Mouse (Mus musculus): ENCODE measurements at regions not wholly inside any gene's neighbourhood (a gene's known extent, or its start where the extent isn't known, plus 50 kb on each side); places are given as distances from the start of the nearest gene placed in this dataset.

DNA sequence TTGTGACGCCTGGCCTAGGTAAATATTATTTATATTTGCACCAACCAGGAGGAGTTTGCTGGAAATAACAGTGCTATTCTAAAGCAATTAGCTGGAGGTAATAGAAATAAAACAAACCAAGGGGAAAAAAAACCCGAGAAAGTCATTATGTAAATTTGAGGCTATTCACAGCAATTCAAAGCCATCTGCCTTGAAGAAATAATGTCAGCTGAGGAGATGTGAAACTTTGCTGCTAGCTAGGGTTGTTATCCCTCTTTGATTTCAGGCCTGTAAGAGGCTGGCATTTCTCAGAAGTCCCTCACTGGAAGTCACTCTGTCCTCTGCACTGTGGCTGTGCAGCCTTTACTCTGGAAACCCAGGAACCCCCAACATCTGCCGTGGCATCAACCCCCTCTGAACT, 67.5 kb upstream of the Map1b start:
- no peak for DNase-seq (ENCODE audit: low read depth, low spot score)

DNA sequence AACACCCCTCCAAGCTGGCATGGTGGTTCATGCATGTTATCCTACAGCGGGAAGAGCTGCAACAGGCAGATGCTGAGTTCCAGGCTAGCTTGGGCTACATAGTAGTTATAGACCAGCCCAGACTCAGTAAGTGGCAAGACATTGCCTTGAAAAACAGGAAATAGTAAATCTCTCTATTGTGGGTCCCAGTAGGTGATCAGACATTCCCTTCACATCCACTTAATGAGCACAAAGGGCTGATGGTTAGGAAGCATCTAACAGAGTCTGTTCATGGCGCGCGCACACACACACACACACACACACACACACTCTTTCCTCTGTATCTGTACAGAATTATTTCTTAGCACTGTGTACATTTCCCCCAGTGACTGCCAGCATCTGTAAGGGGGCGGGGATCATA, 64.0 kb upstream of the Map1b start:
- peak; percentile 21 for DNase-seq (ENCODE audit: low read depth, low spot score)

DNA sequence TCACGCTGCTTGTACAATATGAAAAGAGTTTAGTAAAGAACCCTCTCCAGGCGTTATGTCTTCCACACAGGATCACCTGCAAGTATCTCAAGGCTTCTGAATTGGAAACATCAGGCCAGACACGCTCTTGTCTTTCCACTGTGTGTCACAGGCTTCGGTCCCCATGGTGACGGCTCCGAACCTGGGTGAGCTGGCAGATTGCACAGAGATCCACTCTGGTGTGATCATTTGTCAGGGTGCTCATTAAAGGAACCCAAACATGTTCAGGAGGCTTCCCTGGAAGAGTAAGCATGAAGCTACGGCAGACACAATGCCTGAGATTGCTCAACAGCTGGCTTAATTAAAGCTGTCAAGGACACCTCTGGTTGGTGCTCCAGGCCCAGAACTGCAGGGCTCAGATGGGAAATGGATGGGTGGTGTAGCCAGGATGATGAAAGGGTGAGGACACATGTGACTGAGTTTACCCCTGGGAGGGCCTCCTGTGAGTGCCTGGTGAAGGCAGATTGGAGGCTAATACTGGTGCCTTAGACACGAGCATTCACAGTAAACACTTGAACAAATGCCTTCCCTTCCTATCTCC, 63.3 kb upstream of the Map1b start:
- DNase-seq (ENCODE audit: low read depth, low spot score) = no peak

DNA sequence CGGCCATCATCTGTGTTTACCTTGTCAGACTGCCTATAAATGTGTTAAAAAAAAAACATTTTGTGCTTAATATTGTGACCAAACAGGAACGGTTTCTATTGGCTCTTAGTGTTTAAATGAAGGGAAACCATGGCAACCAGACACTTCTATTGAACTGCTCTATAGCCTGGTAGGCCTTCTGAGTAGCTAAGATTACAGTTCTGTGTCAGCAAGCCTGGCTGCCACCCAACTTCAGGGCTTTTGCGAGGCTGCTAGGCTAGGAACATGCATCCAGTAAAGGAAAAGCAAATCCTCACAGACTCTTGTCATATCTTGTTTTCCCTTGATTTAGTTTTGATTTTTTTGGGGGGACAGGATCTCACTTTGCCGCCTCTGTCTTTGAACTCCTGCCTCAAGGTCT, 61.3 kb upstream of the Map1b start:
- DNase-seq (ENCODE audit: low read depth, low spot score) = no peak

DNA sequence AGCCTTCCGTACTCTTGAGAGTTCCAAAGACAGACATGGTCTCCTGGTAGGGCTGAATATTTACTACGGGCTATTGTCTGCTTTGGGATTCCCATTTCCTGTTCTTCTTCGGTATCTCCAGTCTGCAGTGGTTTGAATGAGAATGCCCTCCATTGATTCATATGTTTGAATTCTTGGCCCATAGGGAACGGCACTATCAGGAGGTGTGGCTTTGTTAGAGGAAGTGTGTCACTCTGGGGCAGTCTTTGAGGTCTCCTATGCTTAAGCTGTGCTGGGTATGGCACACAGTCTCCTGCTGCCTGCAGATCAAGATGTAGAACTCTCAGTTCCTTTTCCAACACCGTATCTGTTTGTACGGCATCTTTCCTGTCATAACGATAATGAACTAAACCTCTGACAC, 56.7 kb upstream of the Map1b start:
- no peak for DNase-seq (ENCODE audit: low read depth, low spot score)

DNA sequence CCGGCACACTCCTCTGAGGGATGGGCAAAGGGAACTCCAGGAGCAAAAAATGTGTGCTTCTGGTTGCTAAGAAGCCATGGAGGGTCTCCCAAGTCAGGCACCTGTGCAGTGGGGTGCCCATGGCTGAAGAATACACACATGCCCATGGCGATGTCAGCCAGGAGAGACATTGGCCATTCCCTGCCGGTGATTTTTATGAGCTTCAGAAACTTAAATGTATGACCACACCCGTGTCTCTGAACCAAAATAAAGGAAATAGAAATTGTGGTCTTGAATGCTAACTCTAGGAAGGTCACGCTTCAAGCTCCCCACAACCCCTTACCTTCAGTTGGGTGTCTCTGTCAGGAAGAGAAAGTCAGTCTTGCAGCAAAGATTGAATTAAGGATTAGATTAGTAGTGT, 56.0 kb upstream of the Map1b start:
- DNase-seq (ENCODE audit: low read depth, low spot score) = no peak

Measured in ZHBTc4 (cell line).